Mouse (Mus musculus) layer of hippocampus, adult 8-10 months (tissue): ENCODE results near the gene Nkx1-2. TPM values are rescaled to one million over a fixed set of nuclear protein-coding genes. Genes with fewer than 3 reads are reported as not detected.
A peak's percentile ranks its signal among the peaks of the same experiment; 100 is the strongest.

Experiments used
- DNase-seq, 2 experiments: peaks; one replicate each; pipeline ENCODE4 v3.0.0; 2022; ENCODE audit warnings: low spot score in 2 of 2
- total RNA-seq, 4 experiments: library from RNA; stranded (reverse); gene quantifications; 2 replicates each; pipeline ENCODE4 v1.2.4; 2022

The Nkx1-2 gene
- total RNA-seq, 4 experiments from 2014 or later, result 0.14 TPM; not detected in 3

DNA sequence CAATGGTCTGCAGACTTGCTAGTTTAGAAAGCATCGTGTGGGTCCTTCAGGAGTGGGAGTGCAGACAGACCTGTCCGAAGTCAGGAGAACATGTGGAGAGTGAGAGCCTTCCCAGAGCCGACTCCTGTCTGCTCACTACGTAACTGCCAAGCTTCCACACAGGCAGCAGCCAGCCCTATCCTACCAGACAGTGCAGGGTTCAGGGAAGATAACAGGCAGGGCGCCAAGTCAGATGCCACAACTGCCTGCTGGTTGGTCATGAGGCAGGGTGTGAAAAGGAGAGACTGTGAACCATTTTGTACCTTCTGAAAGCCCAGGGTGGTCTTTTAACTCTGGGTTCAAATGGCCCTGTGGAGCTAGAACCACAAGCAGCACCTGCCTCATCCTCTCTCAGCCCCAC, 29.4 kb downstream of the Nkx1-2 start:
- no peak for DNase-seq

DNA sequence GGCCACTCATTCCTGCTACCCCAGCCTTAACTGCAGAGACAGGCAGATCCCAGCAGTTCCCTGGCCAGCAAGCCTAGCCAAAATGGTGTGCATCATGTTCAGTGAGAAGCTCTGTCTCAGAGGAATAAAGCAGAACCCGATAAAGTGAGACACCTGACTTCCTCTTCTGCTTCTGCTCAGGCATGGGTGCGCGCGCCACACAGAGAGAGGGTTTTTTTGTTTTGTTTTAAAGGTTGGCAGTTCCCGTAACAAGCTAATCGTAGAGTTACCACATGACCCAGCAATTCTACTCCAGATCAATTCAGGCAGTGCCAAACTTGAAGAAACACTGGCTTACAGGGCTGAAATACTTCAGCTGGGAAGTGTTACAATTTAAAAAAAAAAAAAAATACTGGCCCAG, 30.6 kb downstream of the Nkx1-2 start:
- no peak for DNase-seq

DNA sequence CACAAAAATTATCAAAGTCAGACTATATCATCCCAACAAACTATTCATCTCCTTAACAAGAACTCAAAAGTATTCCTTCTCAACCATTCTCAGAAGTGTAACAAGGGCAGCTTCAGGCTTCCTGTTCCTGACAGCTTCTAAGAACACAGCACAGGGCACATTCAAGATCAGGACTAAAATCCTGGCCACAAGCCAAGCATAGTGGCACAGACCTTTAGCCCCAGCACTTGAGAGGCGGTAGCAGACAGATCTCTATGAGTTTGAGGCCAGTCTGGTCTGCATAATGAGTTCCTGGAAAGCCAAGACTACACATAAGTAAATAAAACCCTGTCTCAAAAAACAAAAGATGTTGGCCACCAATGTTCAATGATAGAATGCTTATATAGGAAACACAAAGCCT, 33.6 kb downstream of the Nkx1-2 start:
- DNase-seq, result no peak

- DNase-seq, result no peak
Observed at GRCm38 (mm10) chr7:132559138-132559766, 40.2 kb downstream of the Nkx1-2 start.

GRCm38 (mm10) chr7:132558141-132558736, 41.2 kb downstream of the Nkx1-2 start:
- no peak for DNase-seq

GRCm38 (mm10) chr7:132556575-132556974, 42.9 kb downstream of the Nkx1-2 start:
- no peak for DNase-seq

DNA sequence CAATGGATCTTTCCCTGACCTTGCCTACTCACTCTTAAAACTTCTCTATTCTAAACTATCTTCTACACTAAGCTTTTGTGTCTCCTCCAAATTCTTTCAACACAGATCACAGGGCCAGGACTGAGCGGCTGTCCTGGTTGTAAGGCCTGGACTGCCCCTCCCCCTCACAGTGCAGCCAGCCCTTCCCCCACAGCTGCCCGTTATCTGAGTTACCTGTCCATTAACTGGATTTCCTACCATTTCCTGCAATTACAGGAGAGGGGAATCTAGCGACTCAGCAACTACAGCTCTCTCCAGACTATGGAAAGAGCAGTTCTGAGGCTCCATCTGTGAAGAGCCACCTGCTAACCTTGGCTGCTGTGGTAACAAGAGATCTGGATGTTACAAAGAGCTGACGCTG, 43.5 kb downstream of the Nkx1-2 start:
- DNase-seq, result no peak

DNA sequence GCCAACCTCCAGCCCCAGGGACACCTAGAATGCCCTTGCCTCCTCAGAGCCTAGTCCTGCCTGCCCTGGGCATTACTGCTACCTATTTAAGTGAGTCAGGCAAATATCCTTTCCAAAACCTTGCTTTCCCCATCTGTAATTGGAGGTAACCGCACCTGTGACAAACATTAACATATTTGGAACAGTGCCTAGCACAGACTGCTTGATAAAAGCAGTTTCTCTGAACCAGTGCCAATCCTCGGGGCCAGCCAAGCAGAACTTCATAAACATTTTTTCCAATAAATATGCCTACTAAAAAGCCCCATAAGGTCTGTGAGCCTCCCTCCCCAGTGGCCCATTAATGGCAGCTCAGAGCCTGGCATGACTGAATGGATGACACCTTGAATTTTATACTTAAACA, 45.3 kb downstream of the Nkx1-2 start:
- DNase-seq, result no peak

DNA sequence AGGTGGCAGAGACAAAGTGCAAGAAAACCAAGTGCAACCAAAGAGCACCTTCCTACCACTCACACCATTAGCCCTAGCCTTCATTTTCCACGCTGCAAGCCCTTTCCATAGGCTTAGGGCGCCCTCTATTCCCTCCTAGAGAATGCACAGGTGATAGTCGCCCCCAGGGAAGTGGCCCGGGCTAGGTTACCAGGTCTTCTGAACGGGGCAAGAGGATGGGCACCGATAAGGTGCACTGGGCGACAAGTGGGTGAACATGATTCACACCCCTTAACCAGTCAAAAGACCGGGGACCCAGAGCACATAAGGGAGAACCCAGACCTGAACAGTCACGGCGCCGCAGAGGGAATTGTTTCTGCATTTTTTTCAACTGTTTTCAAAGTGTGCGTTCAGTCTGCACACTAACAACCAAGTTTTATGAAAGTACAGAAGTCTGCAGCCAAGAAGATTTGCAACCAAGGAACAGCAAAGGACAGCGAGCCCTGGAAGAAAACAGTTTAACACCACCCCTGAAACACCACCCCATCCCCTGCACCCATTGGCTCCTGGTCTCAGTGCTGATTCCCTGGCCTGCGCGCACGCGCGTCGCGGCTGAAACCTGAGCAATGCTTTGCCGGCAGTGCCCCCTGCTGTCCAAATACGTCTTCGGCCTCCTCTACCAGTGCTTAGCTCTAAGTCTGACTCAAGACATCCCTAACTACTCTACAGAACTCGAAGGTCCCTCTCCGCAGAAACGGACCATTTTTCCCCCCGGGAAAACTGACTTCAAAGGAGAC, 47.9 kb downstream of the Nkx1-2 start:
- peak; percentile 92 to 98 for DNase-seq

GRCm38 (mm10) chr7:132547126-132547525, 52.3 kb downstream of the Nkx1-2 start:
- no peak for DNase-seq

Other genes starting within 250 kb of the Nkx1-2 start
- gene Oat, start 23.2 kb downstream of the Nkx1-2 start, total RNA-seq, result 100 to 1,000 TPM in 3 of 4 experiments, 10 to 100 TPM in 1; 97.0 to 114 (median 108) TPM
- gene Lhpp, start 11.0 kb upstream of the Nkx1-2 start, total RNA-seq, result 10 to 100 TPM; 22.1 to 23.2 (median 22.3) TPM
- 10 to 100 TPM; 48.8 to 61.1 (median 54.6) TPM for gene Fam53b, start 214.2 kb upstream of the Nkx1-2 start, total RNA-seq